Mouse (Mus musculus) heart, adult 10 weeks (tissue): ENCODE results near the gene Prpf39. TPM values are rescaled to one million over a fixed set of nuclear protein-coding genes. Genes with fewer than 3 reads are reported as not detected.

Source experiments
- polyA plus RNA-seq: library from polyadenylated mRNA; stranded (reverse); fragments of 350-450 nt; fragmentation: Illumina TruSeq; extraction: RNeasy Lipid Tissue Mini Kit (QIAGEN cat#74804); gene quantifications from one replicate; pipeline ENCODE4 v1.2.3, GENCODE M21; 2014; ENCODE audit warnings: low read depth, low replicate concordance

The Prpf39 gene
- 24.0 TPM for polyA plus RNA-seq

GRCm38 (mm10) chr12:65036190-65036870 is at the start of gene Prpf39:
Gene Prpf39, plus strand, starts transcription at chr12:65036333.

DNA sequence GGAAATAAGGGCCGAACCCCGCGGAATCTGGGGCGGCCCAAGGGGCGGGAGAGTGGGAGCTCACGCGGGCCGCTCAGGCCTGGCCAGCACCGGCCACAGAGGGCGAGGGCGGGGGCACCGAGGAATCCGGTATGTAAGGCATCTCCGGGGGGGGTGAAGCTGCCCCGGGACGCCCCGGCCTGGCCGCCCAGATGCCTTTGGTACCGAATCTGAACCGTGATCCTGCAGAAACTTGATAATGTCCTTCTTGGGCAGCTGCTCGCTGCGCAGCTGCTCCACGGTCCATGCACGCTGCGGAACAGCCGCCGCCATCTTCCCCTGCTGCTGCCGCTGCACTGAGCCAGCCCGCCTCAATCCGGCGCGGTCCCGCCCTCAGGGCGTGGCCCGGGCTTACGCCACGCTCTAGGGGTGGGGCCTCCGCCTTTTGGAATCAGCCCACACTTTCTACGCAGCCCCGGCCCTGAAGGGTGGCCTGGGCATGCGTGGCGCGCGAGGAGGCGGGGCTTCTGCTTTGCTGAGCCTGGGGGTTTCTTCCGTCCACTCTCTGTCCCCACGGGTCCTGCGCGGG is 37.6 kb downstream of the Prpf39 start, which contains the start of gene Fkbp3:
Gene Fkbp3, minus strand, starts transcription at position 397 of the 568 bp plus-strand sequence.

GRCm38 (mm10) chr12:65075085-65075732 is 39.1 kb downstream of the Prpf39 start, which contains the start of gene Fancm:
Gene Fancm, plus strand, starts transcription at chr12:65075603.

Other genes starting within 250 kb of the Prpf39 start
- 2.5 TPM for gene Gm527, start 118.4 kb upstream of the Prpf39 start, polyA plus RNA-seq
- gene Klhl28, start 70.8 kb upstream of the Prpf39 start, polyA plus RNA-seq = 7.3 TPM
- 9.6 TPM for gene Togaram1, start 70.5 kb upstream of the Prpf39 start, polyA plus RNA-seq
- 362 TPM for gene Fkbp3, start 37.7 kb downstream of the Prpf39 start, polyA plus RNA-seq
- gene Fancm, start 39.3 kb downstream of the Prpf39 start, polyA plus RNA-seq = 1.8 TPM
- not detected for gene Mis18bp1, start 136.3 kb downstream of the Prpf39 start, polyA plus RNA-seq
- not detected for gene Wdr20rt, start 189.2 kb downstream of the Prpf39 start, polyA plus RNA-seq